Mouse (Mus musculus) megakaryocyte-erythroid progenitor cell, adult 5-6 weeks (primary cell): ENCODE data around the gene Gm21996. TPM values are rescaled to one million over a fixed set of nuclear protein-coding genes. Genes with fewer than 3 reads are reported as not detected.
"Not testable (repeated sequence)": the region's sequence is repeated elsewhere in the genome, so short reads cannot be mapped to it uniquely, and the experiment has no call there.

Experiments
- ATAC-seq: replicated peaks from 2 replicates; pipeline ENCODE4 v1.8.0; 2016; ENCODE audit warnings: mild to moderate bottlenecking, inconsistent platforms; ENCODE audit not compliant: severe bottlenecking, poor library complexity, low FRiP score, low TSS enrichment
- total RNA-seq, 2 experiments: library from RNA; stranded (forward) in 1 of 2; stranded (reverse) in 1 of 2; fragments of 200-1000, 215-1000 nt in 1 of 2; fragments of >200 nt in 1 of 2; fragmentation: Nextera tagmentation in 1 of 2; gene quantifications; 2 replicates each; pipeline ENCODE4 v1.2.3; 2014 to 2017

Gene Gm21996
- not detected in 2 replicates for total RNA-seq (2014; fragmentation: Nextera tagmentation)
- total RNA-seq (2017), result not detected in 2 replicates

GRCm38 (mm10) chrY:89745432-89745831 lies at the start of gene Gm21996:
Gene Gm21996, minus strand, starts transcription at chrY:89745532.
- ATAC-seq, result not testable (repeated sequence)
